Mouse (Mus musculus): ENCODE data around the gene B3gnt2. TPM values are rescaled to one million over a fixed set of nuclear protein-coding genes. Genes with fewer than 3 reads are reported as not detected.

The B3gnt2 gene
- polyA plus RNA-seq, 1 experiment from 2014 or later: 2.9 TPM

DNA sequence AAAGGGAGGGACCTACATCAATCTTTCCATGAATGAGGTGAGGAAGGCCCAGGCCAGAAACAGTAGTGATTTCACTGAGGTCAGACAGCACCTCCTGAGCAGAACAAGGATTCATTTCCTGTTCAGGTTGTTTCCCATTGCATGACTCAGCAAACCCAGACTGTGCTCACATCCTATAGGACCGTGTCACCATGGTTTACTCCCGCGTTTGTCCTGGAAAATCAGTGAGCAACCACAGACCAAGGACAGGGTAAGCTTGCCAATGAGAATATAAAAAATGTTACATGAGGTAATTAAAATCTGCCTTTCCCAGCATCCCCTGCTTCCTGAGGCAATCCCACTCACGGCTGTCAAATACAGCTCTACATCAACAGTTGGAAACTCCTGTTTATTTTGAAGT, 141.2 kb downstream of the B3gnt2 start:
- WGBS: 64% methylated on average over 4 of the region's 4 CpGs
- H3K4me3 ChIP-seq (ENCODE audit: low read depth, low read length): no peak overlapping the region
- H3K9ac ChIP-seq (ENCODE audit: low read length): no peak overlapping the region
- no peaks in the 10 kb centered on the region for H3K4me1 ChIP-seq (ENCODE audit: control insufficient read depth, insufficient read depth, low read length)
- no peak overlapping the region for H3K27ac ChIP-seq (replicated peaks; ENCODE audit: low read depth, low read length)
- H3K36me3 ChIP-seq (ENCODE audit: control insufficient read depth, insufficient read depth, low read length): no peaks in the 10 kb centered on the region
- H3K27me3 ChIP-seq (ENCODE audit: control insufficient read depth, insufficient read depth, low read length): no peaks in the 10 kb centered on the region
- H3K4me2 ChIP-seq (ENCODE audit: low read depth, severe bottlenecking): no peak overlapping the region
- DNase-seq (ENCODE audit: low spot score) (no peak), ATAC-seq (ENCODE audit: insufficient number of reproducible peaks, low FRiP score, low TSS enrichment, low read depth) (no peak)
- H3K9me3 ChIP-seq (ENCODE audit: control insufficient read depth, low read length): no peaks in the 10 kb centered on the region; the same call in 1 of the 2 replicates

DNA sequence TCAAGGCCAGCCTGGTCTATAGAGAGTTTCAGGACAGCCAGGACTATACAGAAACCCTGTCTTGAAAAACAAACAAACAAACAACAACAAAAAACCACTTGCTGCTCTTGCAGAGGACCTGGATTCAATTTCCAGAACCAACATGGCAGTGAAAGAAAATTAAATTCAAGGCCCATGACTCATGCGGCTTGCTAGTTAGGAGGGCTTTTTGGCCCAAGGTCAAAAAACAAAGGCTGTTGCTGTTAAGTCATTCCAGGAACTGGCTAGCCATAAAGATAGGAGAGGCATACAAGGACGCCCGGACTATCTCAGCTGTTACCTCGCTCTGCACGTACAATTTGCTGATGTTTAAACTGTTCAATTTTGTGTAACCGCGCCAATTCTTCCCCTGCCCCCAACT, 142.7 kb downstream of the B3gnt2 start:
- H3K9me3 ChIP-seq (ENCODE audit: control insufficient read depth, low read length): no peaks in the 10 kb centered on the region; the same call in 1 of the 2 replicates
- H3K4me3 ChIP-seq (ENCODE audit: low read depth, low read length): no peak overlapping the region
- no peaks in the 10 kb centered on the region for H3K36me3 ChIP-seq (ENCODE audit: control insufficient read depth, insufficient read depth, low read length)
- no peak overlapping the region for H3K9ac ChIP-seq (ENCODE audit: low read length)
- WGBS: 97% methylated on average over 7 of the region's 7 CpGs
- no peak overlapping the region for H3K4me2 ChIP-seq (ENCODE audit: low read depth, severe bottlenecking)
- H3K4me1 ChIP-seq (ENCODE audit: control insufficient read depth, insufficient read depth, low read length): no peaks in the 10 kb centered on the region
- ATAC-seq (ENCODE audit: insufficient number of reproducible peaks, low FRiP score, low TSS enrichment, low read depth) (no peak), DNase-seq (ENCODE audit: low spot score) (no peak)
- H3K27ac ChIP-seq (replicated peaks; ENCODE audit: low read depth, low read length): no peak overlapping the region
- no peaks in the 10 kb centered on the region for H3K27me3 ChIP-seq (ENCODE audit: control insufficient read depth, insufficient read depth, low read length)

DNA sequence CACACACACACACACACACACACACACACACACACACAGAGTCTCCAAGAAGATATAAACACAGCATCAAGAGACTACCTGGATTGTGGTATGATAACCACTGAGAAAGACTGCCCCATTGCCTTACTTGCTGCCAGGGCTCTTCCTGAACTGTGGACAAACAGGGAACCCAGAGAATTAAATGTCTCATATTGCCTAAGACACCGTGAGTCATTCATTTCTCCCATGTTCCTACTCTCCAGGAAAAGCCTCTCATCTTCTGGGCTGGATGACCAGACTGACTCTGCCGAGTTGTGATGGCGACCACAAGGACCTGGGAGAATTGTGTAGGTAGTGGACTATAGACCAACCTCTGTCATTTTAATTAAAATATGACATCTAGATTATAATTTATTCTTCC, 149.4 kb downstream of the B3gnt2 start:
- no peaks in the 10 kb centered on the region for H3K36me3 ChIP-seq (ENCODE audit: control insufficient read depth, insufficient read depth, low read length)
- H3K9me3 ChIP-seq (ENCODE audit: control insufficient read depth, low read length): no peaks in the 10 kb centered on the region
- H3K4me2 ChIP-seq (ENCODE audit: low read depth, severe bottlenecking): no peak overlapping the region
- H3K4me3 ChIP-seq (ENCODE audit: low read depth, low read length): no peak overlapping the region
- H3K27ac ChIP-seq (replicated peaks; ENCODE audit: low read depth, low read length): no peak overlapping the region
- H3K4me1 ChIP-seq (ENCODE audit: control insufficient read depth, insufficient read depth, low read length): no peaks in the 10 kb centered on the region
- no peak for DNase-seq (ENCODE audit: low spot score)
- 86% methylated on average over 3 of the region's 3 CpGs for whole genome bisulfite sequencing
- ATAC-seq (ENCODE audit: insufficient number of reproducible peaks, low FRiP score, low TSS enrichment, low read depth): no peak
- H3K27me3 ChIP-seq (ENCODE audit: control insufficient read depth, insufficient read depth, low read length): no peaks in the 10 kb centered on the region
- no peak overlapping the region for H3K9ac ChIP-seq (ENCODE audit: low read length)

DNA sequence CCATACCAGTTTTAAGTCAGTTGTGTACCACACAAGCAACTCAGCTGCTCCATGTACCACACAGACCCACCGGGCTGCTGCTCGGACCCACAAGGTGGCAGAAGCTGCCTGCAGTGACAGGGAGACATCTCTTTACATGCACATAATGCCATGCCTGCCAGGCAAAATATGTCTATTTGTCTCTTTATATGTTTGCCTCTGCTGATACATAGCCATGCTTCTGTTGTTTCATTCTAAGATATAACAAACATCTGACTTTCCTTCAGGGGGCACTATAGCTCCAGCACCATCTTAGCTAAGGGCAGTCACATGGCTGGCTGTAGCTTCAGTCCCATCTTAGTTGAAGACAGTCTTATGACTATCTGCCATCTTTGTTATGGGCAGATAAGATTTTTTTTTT, 150.2 kb downstream of the B3gnt2 start:
- 79% methylated on average over 2 of the region's 2 CpGs for WGBS
- no peaks in the 10 kb centered on the region for H3K4me1 ChIP-seq (ENCODE audit: control insufficient read depth, insufficient read depth, low read length)
- no peaks in the 10 kb centered on the region for H3K9me3 ChIP-seq (ENCODE audit: control insufficient read depth, low read length)
- H3K4me3 ChIP-seq (ENCODE audit: low read depth, low read length): no peak overlapping the region
- ATAC-seq (ENCODE audit: insufficient number of reproducible peaks, low FRiP score, low TSS enrichment, low read depth): no peak
- H3K4me2 ChIP-seq (ENCODE audit: low read depth, severe bottlenecking): no peak overlapping the region
- H3K36me3 ChIP-seq (ENCODE audit: control insufficient read depth, insufficient read depth, low read length): no peaks in the 10 kb centered on the region
- no peak overlapping the region for H3K27ac ChIP-seq (replicated peaks; ENCODE audit: low read depth, low read length)
- no peak for DNase-seq (ENCODE audit: low spot score)
- H3K9ac ChIP-seq (ENCODE audit: low read length): no peak overlapping the region
- H3K27me3 ChIP-seq (ENCODE audit: control insufficient read depth, insufficient read depth, low read length): no peaks in the 10 kb centered on the region

Other genes with a start within 250 kb of the B3gnt2 start
- gene Zrsr1, start 111.0 kb upstream of the B3gnt2 start, polyA plus RNA-seq (2014; fragmentation: Nextera tagmentation; extraction: Ambion mirVana): 2.7 and 4.0 TPM in 2 replicates
- 5.2 and 6.9 TPM in 2 replicates for gene Gm28048, start 121.1 kb upstream of the B3gnt2 start, polyA plus RNA-seq (2014; fragmentation: Nextera tagmentation; extraction: Ambion mirVana)
- gene Commd1, start 121.4 kb upstream of the B3gnt2 start, polyA plus RNA-seq (2014; fragmentation: Nextera tagmentation; extraction: Ambion mirVana): 405 and 417 TPM in 2 replicates
- gene Cct4, start 129.6 kb upstream of the B3gnt2 start, polyA plus RNA-seq (2014; fragmentation: Nextera tagmentation; extraction: Ambion mirVana): 409 and 417 TPM in 2 replicates
- gene Fam161a, start 146.6 kb upstream of the B3gnt2 start, polyA plus RNA-seq (2014; fragmentation: Nextera tagmentation; extraction: Ambion mirVana): 1.6 and 2.5 TPM in 2 replicates